Mouse (Mus musculus) 3T3-L1 (cell line): Measurements from ENCODE around the gene Slc15a1.

Source experiments
- DNase-seq: peaks from one replicate; pipeline ENCODE4 v3.0.0-alpha.2; 2015; ENCODE audit warnings: low read depth, low spot score

The Slc15a1 gene

GRCm38 (mm10) chr14:121504781-121505484 is at the start of gene Slc15a1:
Gene Slc15a1, minus strand, starts transcription at chr14:121505252.
- DNase-seq: no peak

GRCm38 (mm10) chr14:121553785-121554184 is 48.7 kb upstream of the Slc15a1 start:
- DNase-seq: no peak

- no peak for DNase-seq
These were observed 47.5 kb upstream of the Slc15a1 start for GRCm38 (mm10) chr14:121552586-121552985.

- DNase-seq: no peak
These were observed 44.8 kb upstream of the Slc15a1 start for GRCm38 (mm10) chr14:121549834-121550233.

- DNase-seq: peak; percentile 49
These were observed 42.7 kb upstream of the Slc15a1 start for GRCm38 (mm10) chr14:121547745-121548144.

- peak; percentile 46 for DNase-seq
These were observed 41.6 kb upstream of the Slc15a1 start for GRCm38 (mm10) chr14:121546621-121547020.

GRCm38 (mm10) chr14:121545551-121546331 is 40.7 kb upstream of the Slc15a1 start:
- DNase-seq: no peak

GRCm38 (mm10) chr14:121541262-121541661 is 36.2 kb upstream of the Slc15a1 start:
- DNase-seq: no peak

- no peak for DNase-seq
These were observed 29.4 kb upstream of the Slc15a1 start for GRCm38 (mm10) chr14:121534501-121534900.

GRCm38 (mm10) chr14:121530853-121531252 is 25.8 kb upstream of the Slc15a1 start:
- DNase-seq: no peak

GRCm38 (mm10) chr14:121527883-121528282 is 22.8 kb upstream of the Slc15a1 start:
- DNase-seq: no peak

GRCm38 (mm10) chr14:121527201-121527600 is 22.1 kb upstream of the Slc15a1 start:
- DNase-seq: no peak

GRCm38 (mm10) chr14:121521709-121522108 is 16.7 kb upstream of the Slc15a1 start:
- DNase-seq: peak; percentile 10

- no peak for DNase-seq
These were observed 11.8 kb upstream of the Slc15a1 start for GRCm38 (mm10) chr14:121516881-121517280.

GRCm38 (mm10) chr14:121508929-121509328 is 3.9 kb upstream of the Slc15a1 start:
- DNase-seq: no peak

- DNase-seq: no peak
These were observed 1.3 kb upstream of the Slc15a1 start for GRCm38 (mm10) chr14:121506336-121506735.

- DNase-seq: no peak
These were observed 421 bp upstream of the Slc15a1 start for GRCm38 (mm10) chr14:121505485-121505860.

GRCm38 (mm10) chr14:121500577-121500976 is 4.5 kb downstream of the Slc15a1 start:
- DNase-seq: peak; percentile 30

GRCm38 (mm10) chr14:121499769-121500168 is 5.3 kb downstream of the Slc15a1 start:
- peak; percentile 23 for DNase-seq

- no peak for DNase-seq
These were observed 7.3 kb downstream of the Slc15a1 start for GRCm38 (mm10) chr14:121497800-121498199.

- no peak for DNase-seq
These were observed 9.3 kb downstream of the Slc15a1 start for GRCm38 (mm10) chr14:121495741-121496140.

GRCm38 (mm10) chr14:121495120-121495519 is 9.9 kb downstream of the Slc15a1 start:
- DNase-seq: no peak

- DNase-seq: no peak
These were observed 10.8 kb downstream of the Slc15a1 start for GRCm38 (mm10) chr14:121494238-121494637.
